Mouse (Mus musculus) lung, postnatal 4 days (tissue): ENCODE results near the gene Adcy5.

Source experiments
- DNase-seq, 2 experiments: peaks; one replicate each; pipeline ENCODE4 v3.0.0; 2021

Adcy5 gene

GRCm38 (mm10) chr16:35154641-35155390 is at the start of gene Adcy5:
Adcy5 (plus strand) TSS chr16:35154877.
- DNase-seq, result peak; percentile 49 to 52

- DNase-seq, result no peak
Measured at GRCm38 (mm10) chr16:35107985-35108384, 46.7 kb upstream of the Adcy5 start.

GRCm38 (mm10) chr16:35109156-35109555 is 45.5 kb upstream of the Adcy5 start:
- DNase-seq, result peak; percentile 32 to 62

GRCm38 (mm10) chr16:35109656-35110291 is 44.9 kb upstream of the Adcy5 start:
- DNase-seq, result no peak

GRCm38 (mm10) chr16:35110410-35111142 is 44.1 kb upstream of the Adcy5 start:
- peak; percentile 87 to 90 for DNase-seq

- peak in 1 of 2 experiments; percentile 23 for DNase-seq
Measured at GRCm38 (mm10) chr16:35111143-35111620, 43.5 kb upstream of the Adcy5 start.

GRCm38 (mm10) chr16:35113496-35113895 is 41.2 kb upstream of the Adcy5 start:
- DNase-seq, result no peak

GRCm38 (mm10) chr16:35116328-35116956 is 38.2 kb upstream of the Adcy5 start:
- DNase-seq, result peak in 1 of 2 experiments; percentile 35

GRCm38 (mm10) chr16:35117436-35117835 is 37.2 kb upstream of the Adcy5 start:
- no peak for DNase-seq

- no peak for DNase-seq
Measured at GRCm38 (mm10) chr16:35120603-35121002, 34.1 kb upstream of the Adcy5 start.

GRCm38 (mm10) chr16:35127270-35127669 is 27.4 kb upstream of the Adcy5 start:
- no peak for DNase-seq

GRCm38 (mm10) chr16:35130172-35130571 is 24.5 kb upstream of the Adcy5 start:
- no peak for DNase-seq

GRCm38 (mm10) chr16:35139416-35139815 is 15.3 kb upstream of the Adcy5 start:
- no peak for DNase-seq

GRCm38 (mm10) chr16:35139873-35140619 is 14.6 kb upstream of the Adcy5 start:
- DNase-seq, result no peak

- no peak for DNase-seq
Measured at GRCm38 (mm10) chr16:35140620-35140975, 14.1 kb upstream of the Adcy5 start.

- DNase-seq, result no peak
Measured at GRCm38 (mm10) chr16:35141839-35142238, 12.8 kb upstream of the Adcy5 start.

GRCm38 (mm10) chr16:35146153-35146552 is 8.5 kb upstream of the Adcy5 start:
- DNase-seq, result no peak

GRCm38 (mm10) chr16:35153146-35153755 is 1.4 kb upstream of the Adcy5 start:
- no peak for DNase-seq

- DNase-seq, result peak; percentile 42 to 70
Measured at GRCm38 (mm10) chr16:35154245-35154640, 434 bp upstream of the Adcy5 start.

- peak; percentile 51 to 67 for DNase-seq
Measured at GRCm38 (mm10) chr16:35155391-35156305, 971 bp downstream of the Adcy5 start.

- DNase-seq, result peak; percentile 69 to 70
Measured at GRCm38 (mm10) chr16:35156306-35156695, 1.6 kb downstream of the Adcy5 start.
